Mouse (Mus musculus) liver, adult (tissue): ENCODE results near the gene Slc2a8.

ENCODE experiments used
- GATA4 ChIP-seq: IDR thresholded peaks from 2 replicates; pipeline ENCODE4 v1.6.1; 2014; ENCODE audit warnings: mild to moderate bottlenecking, low read length; ENCODE audit not compliant: insufficient replicate concordance

Gene Slc2a8

DNA sequence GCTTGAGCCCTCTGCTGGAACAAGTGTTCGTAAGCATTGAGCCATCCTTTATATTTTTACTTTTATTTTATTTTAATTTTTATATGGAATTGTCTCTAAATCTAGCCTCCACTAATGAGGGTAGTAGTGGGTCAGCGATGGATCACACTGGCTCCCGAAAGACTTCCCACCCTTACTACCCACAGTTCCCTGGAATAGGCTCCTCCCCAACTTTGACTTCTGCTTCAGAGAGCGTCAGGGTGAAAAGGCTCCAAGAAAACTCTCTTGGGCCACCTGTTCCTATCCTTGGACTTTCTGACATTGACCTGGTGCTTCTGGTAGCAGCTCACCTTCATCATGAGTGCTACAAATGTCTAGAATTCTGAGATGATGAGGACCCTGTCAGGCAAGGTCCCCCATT is 817 bp upstream of the Slc2a8 start:
- no peak for TF ChIP-seq GATA4

DNA sequence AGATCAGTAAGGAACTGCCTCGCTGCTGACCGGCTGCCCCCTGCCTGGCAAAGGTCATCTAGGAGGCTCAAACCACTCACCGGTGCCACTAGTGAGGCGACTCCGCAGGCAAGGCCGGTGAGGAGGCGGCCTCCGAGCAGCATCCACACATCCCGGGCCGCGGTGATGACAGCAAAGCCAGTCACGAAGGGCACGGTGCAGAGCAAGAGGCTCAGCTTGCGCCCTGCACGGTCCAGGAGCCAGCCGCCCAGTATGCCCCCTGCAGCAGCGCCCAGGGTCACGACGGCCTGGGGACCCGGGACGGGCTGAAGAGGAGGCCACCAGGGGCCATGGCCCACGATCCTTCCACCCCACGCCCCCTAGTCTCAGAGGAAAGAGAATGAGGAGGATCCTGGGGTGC is 602 bp downstream of the Slc2a8 start:
- no peak for TF ChIP-seq GATA4

DNA sequence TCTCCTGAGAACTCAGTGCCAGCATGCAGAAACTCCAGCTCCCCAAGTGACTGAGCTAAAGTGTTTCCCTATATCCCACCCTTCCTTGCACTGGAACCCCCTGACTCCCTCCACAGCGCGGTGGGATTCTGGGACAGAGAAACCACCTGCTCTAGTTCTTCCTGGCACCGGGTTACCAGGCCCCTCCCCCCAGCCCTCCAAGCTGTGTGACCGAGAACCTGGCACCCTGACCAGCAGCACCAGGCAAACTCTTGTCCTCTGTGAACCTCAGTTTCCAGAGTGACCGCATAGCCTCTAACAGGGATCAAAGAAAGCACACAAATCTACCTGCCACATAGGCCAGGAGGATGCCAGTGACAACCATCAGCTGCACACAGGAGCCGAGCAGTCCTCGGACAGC is 2.2 kb downstream of the Slc2a8 start:
- no peak for TF ChIP-seq GATA4

DNA sequence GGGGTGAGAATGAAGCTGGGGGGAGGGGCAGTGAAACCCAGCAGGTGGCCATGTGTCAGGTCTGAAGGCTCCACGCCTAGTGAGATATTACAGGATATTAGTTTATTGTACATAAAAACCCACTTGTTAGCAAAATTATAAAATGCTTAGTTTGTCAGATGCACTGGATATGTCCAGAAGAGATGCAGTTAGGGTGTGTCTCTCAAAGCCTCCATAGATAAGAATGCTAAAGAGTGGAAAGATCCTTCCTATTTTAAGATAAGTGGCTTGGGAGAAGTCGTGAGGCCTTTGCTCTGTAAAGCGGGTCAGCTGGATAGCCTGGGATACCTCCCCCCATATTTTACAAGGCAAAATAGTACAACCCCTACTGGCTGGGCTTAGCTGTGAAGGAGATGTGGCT is 3.2 kb downstream of the Slc2a8 start:
- no peak for TF ChIP-seq GATA4

DNA sequence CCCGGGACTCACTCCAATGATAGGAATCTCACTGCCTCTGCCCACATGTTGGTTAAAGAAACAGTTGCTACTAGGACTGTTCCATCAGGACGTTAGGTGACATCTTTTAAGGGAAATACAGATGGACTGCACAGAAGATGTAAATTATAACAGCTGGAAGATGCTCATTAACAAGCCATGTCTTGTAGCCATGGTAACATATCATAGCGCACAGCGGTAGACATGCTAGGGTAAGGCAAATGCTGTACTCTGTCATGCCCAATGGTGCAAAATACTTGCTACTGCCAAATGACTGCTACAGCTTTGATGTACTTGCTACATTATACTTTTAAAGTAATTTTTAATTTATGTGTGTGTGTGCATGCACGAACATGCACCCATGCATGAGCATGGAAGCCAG is 4.8 kb downstream of the Slc2a8 start:
- no peak for TF ChIP-seq GATA4

DNA sequence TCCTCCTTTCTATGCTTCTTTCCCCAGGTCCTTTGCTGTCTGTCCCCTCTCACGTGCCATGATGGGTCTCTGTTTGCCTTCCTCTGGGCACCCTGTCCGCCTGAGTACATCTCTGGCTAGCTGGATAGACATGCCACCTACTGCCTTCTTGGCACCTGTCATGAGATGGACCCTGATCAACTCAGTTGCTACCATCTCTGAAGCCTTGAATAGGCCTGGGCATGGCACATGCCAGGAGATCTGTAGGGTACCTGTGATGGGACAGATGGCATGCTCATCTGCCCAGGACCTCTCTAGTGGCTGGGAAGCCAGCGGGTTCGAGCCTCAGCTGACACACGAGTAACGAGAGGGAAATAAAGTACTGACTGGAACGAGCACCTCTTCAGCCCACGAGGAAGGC is 7.7 kb downstream of the Slc2a8 start:
- TF ChIP-seq GATA4, result no peak

DNA sequence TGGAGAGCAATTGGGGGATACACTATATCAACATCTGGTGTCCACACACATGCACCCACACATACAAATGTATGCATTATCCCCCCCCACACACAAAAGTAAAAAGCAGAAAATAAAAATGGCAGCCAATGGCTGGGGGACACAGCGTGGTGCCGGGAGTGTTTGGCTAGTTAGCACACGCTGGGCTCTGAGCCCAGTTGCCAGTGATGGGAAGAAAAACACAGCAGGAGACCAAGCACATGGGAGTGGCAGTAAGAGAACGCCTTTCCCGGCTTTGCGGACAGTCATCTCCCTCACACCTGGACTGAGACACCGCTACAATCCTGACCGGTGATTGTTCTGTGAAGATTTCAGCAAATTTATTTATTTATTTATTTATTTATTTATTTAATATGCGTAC is 10.6 kb downstream of the Slc2a8 start:
- TF ChIP-seq GATA4, result no peak

DNA sequence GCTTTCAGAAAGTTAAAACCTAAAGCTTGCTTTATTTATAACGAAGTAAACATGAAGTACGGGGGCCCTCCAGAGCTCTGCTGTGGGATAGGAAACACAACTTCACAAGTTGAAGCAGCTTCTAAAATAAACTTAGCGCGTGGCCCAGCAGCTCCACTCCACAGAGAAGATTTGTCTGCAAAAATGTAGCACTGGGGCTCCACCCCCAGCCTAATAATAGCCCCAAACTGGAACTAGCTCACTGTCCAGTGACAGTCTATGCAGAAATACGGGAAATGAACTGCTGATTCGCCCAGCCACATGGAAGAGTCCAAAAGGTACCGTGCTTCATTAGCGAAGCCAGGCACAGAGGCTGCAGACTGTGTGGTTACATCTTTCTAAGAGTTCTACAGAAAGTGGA is 12.6 kb downstream of the Slc2a8 start:
- no peak for TF ChIP-seq GATA4

DNA sequence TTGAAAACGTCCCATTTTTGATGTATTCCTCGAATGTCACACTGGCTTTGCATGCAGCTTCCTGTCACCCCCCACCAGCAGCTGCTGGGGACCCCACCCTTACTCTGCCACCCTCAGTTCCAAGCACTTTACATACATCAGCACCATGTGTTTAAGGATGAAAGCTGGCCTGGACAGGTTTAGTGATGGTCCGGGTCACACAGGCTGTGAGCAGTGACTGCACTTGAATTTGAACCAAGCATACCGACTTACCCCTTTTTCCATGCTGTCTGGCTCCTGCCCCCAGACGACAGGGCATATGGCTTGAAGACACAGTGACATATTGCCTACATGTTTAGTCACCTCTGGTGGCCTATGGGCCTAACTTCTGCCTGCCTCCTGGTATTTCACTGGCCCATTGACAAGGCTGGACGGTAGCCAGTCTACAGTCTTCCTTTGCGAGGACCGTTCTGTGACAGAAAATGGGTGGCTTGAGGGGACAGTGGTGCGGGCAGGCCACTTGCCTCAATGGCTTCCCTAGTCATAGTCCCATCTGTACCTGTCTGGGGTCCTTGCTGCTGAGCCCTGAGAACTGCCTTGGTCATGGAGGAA is 13.8 kb downstream of the Slc2a8 start:
- TF ChIP-seq GATA4, result no peak

DNA sequence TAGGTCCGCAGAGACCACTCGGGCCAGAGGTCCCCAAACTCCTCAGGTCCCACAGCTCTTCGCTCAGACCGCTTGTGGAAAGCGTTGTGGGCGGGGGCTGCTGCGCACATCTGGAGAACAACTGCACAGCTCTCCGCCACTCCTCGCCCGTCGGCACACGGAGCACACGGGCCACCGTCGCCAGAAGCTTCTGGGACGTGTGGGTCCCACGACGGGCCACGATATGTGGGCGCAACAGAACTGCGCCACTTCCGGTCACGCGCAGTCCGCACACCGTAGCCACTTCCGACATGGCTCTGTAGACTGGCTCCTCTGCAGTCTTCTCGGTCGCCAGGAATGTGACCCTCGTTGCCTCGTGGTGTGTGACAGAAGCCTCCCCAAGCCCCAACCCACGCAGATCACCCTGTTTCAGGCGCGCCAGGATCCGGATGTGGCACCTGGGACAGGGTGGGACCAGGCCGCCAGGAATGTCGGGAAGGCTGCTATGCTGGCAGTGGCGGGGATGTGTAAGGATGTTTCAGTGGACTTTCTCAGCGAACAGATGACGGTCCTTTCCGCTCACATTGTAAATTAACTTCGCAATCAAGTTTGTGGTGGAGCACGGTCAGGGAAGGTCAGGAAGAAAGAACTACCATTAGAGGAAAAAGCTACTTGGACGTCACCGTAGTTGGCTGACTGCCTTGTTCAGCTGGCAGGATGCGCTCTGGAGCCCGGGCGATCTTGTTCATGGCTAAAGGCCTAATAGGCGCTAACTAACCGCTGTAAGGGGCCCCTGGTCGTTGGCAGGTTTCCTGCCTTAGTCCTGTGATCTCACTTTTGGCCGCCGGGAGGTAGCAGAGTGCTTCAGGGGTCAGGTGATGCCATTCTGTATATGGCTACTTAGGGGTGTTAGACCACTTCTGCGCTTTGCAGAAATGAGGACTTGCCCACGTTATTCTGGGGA is 14.9 kb downstream of the Slc2a8 start:
- TF ChIP-seq GATA4, result peak; percentile 44; the same call in 1 of the 2 replicates

DNA sequence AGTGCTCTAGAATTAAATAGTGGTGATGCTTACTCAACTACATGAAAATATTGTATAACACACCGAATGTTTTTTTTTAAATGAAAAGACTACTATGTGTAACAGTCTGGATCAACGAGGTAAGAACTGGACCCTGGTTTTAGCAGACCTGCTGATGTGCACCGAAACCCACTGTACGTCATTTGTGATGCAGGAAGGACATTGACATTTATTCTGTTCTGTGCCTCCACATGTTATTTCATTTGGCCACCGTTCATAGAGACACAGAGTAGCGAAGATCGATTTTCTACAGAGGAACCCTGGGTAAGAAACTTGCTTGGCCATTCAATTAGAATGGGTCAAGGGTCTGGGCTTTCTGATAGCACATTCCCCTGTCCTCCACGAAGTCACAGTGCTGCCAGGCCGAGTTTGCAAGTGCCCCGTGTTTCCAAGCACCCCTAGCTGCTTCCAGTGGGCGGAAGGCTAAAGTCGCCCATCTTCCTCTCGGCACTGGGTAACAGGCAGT is 15.6 kb downstream of the Slc2a8 start:
- TF ChIP-seq GATA4, result no peak

DNA sequence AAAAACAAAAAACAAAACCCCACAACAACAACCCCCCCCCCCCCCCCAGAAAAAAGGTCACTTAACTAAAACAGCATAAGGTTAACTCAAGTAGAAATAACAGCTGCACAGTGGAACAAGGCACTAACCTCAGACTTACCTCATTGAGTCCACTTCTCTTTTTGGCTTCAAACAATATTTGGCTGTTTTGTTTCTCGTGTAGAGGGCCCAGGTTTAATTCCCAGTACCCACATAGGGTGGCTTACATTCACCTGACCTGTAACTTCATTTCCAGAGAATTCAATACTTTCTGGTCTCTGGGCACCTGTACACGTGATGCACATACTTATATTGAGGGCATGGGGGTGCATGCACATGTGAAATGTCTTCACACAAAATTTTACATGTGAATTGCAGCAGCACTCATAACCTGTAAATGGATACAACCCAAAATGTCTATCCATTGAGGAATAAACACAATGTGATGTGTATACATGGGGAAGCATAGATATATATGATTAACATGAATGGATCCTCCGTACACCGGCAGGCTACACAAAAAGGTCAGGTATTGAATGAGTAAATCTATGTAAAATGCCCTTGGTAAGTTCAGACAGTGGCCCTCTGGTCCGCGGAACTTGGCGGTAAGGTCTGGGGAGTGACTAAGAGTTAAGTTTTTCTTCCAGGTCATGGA is 16.2 kb downstream of the Slc2a8 start:
- TF ChIP-seq GATA4, result no peak

DNA sequence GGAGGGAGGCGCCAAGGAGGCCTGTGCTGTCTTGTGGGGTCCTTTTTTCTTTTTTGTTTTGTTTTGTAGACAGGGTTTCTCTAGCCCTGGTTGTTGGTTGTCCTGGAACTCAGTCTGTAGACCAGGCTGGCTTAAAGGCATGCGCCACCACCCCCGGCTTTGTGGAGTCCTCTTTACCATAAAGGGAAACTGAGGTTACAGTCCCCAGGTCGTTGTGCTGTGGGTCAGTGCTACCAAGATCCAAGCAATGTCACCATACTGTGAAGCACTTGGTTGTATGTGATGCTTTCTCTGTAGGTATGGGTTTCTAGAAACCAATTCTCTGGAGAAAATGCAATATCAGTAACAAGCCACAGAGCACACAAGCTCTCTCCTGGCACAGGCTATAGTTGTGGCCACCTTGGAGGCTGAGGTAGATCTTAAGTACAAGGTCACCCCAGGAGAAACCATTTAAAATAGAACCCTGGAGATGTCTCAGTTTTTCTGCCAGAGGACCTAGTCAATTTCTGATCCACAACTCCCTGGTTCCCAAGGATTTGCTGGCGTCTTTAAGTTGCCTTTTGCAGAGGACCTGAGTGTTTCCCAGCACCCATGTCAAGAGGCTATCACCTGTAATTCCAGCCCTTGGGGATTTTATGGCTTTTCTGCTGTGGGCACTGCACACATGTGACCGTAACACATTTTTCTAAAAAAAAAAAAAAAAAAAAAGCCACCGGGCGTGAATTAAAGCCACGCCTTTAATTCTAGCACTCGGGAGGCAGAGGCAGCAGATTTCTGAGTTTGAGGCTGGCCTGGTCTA is 17.0 kb downstream of the Slc2a8 start:
- no peak for TF ChIP-seq GATA4

DNA sequence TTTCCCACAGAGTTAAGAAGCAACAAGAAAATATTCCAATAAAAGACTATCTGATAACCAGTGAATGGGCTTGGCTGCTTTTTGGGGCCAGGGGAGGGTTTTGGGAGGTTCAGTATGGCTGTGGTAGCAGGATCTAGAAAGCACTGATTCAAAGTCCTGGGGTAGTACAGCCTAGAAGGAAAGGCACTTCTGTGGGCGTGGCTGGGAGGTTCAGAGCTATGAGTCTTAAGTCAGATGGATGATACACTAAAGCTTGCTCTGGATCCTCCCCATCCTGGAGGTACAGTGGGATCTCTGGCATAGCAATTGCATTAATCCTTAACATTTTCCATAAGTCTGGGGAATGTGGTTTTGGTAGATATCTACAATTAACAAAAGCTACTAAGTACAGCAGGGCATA is 17.9 kb downstream of the Slc2a8 start:
- no peak for TF ChIP-seq GATA4

DNA sequence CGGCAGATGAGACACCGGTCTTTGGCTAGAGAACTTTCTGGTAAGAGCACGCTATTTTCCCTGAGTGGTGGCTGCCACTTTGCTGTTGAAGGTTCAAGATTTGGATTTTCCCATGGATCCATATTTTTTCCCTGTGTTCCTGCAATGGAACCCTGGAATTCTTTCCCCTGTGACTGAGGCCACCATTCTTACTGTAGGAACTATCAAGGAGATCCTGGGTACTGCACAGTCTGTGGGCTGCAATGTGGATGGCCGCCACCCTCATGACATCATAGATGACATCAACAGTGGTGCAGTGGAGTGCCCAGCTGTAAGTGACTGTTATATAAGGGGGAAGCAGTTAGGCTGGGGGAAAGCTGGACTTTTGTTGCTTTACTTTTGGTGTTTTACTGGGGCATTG is 18.3 kb downstream of the Slc2a8 start:
- TF ChIP-seq GATA4, result no peak
